In genomic region chr5:117115193-117115767, GRCm38 (mm10) we compare ENCODE assay signal across 8 mouse cellular contexts. TPM values are rescaled to one million over a fixed set of nuclear protein-coding genes. Genes with fewer than 3 reads are reported as not detected.
A peak's percentile ranks its signal among the peaks of the same experiment; 100 is the strongest.
DNase-seq lines count a peak whose midpoint lies in the region; ATAC-seq and TF ChIP-seq lines count a peak whose summit lies in the region.

No protein-coding gene starts in this region.

- CTCF ChIA-PET in Patski (lab: Charles Lee) = interaction anchor here (0.7 to 2.3 kb wide), 13 partner anchors 10 to 201 kb away, joined by 3 to 22 read pairs (median 4); partner anchors contain the start of gene Pebp1

- H3K27me3 ChIP-seq in Patski = no peaks in the 10 kb centered on the region
- no peaks in the 10 kb centered on the region for H3K27me3 ChIP-seq in kidney, embryonic 15.5 days
- no peaks in the 10 kb centered on the region for H3K27me3 ChIP-seq in stomach, postnatal 0 days (ENCODE audit: control insufficient read depth, insufficient read depth, low read length)

- H3K4me2 ChIP-seq in kidney, embryonic 15.5 days = peak overlapping the region; percentile 89
- peak overlapping the region; percentile 85 for H3K4me2 ChIP-seq in stomach, postnatal 0 days (replicated peaks; ENCODE audit: low read depth)

- H3K4me1 ChIP-seq in cortical plate, adult 2 months (ENCODE audit: control insufficient read depth, insufficient read depth, low read length) = no peaks in the 10 kb centered on the region
- peaks cover 17% of the 10 kb centered on the region for H3K4me1 ChIP-seq in kidney, embryonic 15.5 days
- no peaks in the 10 kb centered on the region for H3K4me1 ChIP-seq in stomach, postnatal 0 days (replicated peaks; ENCODE audit: control insufficient read depth, insufficient read depth)

- TF ChIP-seq POLR2A in cortical plate, adult 2 months (IDR thresholded peaks at IDR 0.05; ENCODE audit: extremely low read depth, insufficient read depth, low read length) = no peak

- ATAC-seq in Patski = peak; percentile 28
- peak; percentile 2; the same call in 1 of the 2 replicates for ATAC-seq in kidney, embryonic 15.5 days (replicated peaks; ENCODE audit: low FRiP score)
- peak; percentile 2 for ATAC-seq in stomach, postnatal 0 days (ENCODE audit: low FRiP score, low TSS enrichment)

- peaks cover 36% of the 10 kb centered on the region for H3K36me3 ChIP-seq in kidney, embryonic 15.5 days
- H3K36me3 ChIP-seq in stomach, postnatal 0 days (ENCODE audit: control insufficient read depth, insufficient read depth, low read length) = no peaks in the 10 kb centered on the region

- TF ChIP-seq CTCF in Patski (IDR thresholded peaks at IDR 0.05) = no peak
- TF ChIP-seq CTCF in cortical plate, adult 2 months (IDR thresholded peaks at IDR 0.05; ENCODE audit: extremely low read depth, insufficient read depth, low read length) = no peak
- TF ChIP-seq CTCF in stomach, postnatal 0 days (IDR thresholded peaks at IDR 0.05; ENCODE audit: low read depth) = no peak

- DNase-seq in kidney, adult 11 months = peak; percentile 50
- no peak for DNase-seq in kidney, postnatal 14 days
- no peak for DNase-seq in Patski (ENCODE audit: low read depth, low spot score)
- peak; percentile 26 to 29 for DNase-seq in gastrocnemius, postnatal 36 days
- DNase-seq in lung, postnatal 36 days = peak; percentile 38
- peak; percentile 54 for DNase-seq in stomach, postnatal 0 days (ENCODE audit: low spot score)

- no peak for TF ChIP-seq EP300 in stomach, postnatal 0 days (optimal IDR thresholded peaks at IDR 0.05)

- H3K4me3 ChIP-seq in cortical plate, adult 2 months (ENCODE audit: insufficient read depth, low read length) = peak overlapping the region; percentile 93
- peak overlapping the region; percentile 98 for H3K4me3 ChIP-seq in kidney, embryonic 15.5 days (replicated peaks)
- H3K4me3 ChIP-seq in stomach, postnatal 0 days (ENCODE audit: low read depth, low read length) = peak overlapping the region; percentile 92

- peak overlapping the region; percentile 76 for H3K9ac ChIP-seq in kidney, embryonic 15.5 days
- peak overlapping the region; percentile 94 for H3K9ac ChIP-seq in stomach, postnatal 0 days (ENCODE audit: low read length)

- POLR2A ChIA-PET in Patski (lab: Charles Lee) = interaction anchor here (0.7 to 1.0 kb wide), 3 partner anchors 45 to 172 kb away, joined by 3 to 4 read pairs (median 3); no protein-coding TSS in a partner anchor

- H3K9me3 ChIP-seq in kidney, embryonic 15.5 days (replicated peaks) = no peaks in the 10 kb centered on the region
- H3K9me3 ChIP-seq in stomach, postnatal 0 days (ENCODE audit: control insufficient read depth, low read length) = no peaks in the 10 kb centered on the region

- peak overlapping the region; percentile 60; the same call in 1 of the 2 replicates for H3K27ac ChIP-seq in cortical plate, adult 2 months (ENCODE audit: insufficient read depth, low read length)
- peak overlapping the region; percentile 87 for H3K27ac ChIP-seq in kidney, embryonic 15.5 days
- peak overlapping the region; percentile 93 for H3K27ac ChIP-seq in stomach, postnatal 0 days (replicated peaks)

- WGBS in kidney, embryonic 15.5 days = under 1% methylated on average over 43 of the region's 43 CpGs
- WGBS in stomach, postnatal 0 days = under 1% methylated on average over 39 of the region's 43 CpGs

- in situ Hi-C loops in Patski (cut with MboI; ENCODE audit: low pct_unique_long_range_greater_than_20kb) = loop anchor here (5.0 to 10.0 kb wide), 3 partner anchors 170 to 380 kb away; partner anchors contain the start of gene Pebp1

- intact Hi-C loops in gastrocnemius, postnatal 36 days (cut with DNase I) = loop anchor here (5.0 to 10.0 kb wide), 4 partner anchors 52 to 270 kb away; partner anchors contain the start of genes Pebp1 and Rfc5

RNA-seq across cellular contexts. Expression of gene Suds3, which starts 0.6 kb away (rescaled TPM):
- polyA plus RNA-seq in Patski (2021) = 113 TPM
- polyA plus RNA-seq in cortical plate, adult 2 months (2012; rRNA removed) = 110 and 129 TPM in 2 replicates
- 10 to 100 TPM; 70.7 to 72.4 TPM for total RNA-seq in gastrocnemius, postnatal 36 days (2021)
- polyA plus RNA-seq in kidney, embryonic 15.5 days (2015; fragmentation: Nextera tagmentation; extraction: Ambion mirVana) = 78.3 and 78.4 TPM in 2 replicates
- 42.2 and 46.9 TPM in 2 replicates for polyA plus RNA-seq in stomach, postnatal 0 days (2015; fragmentation: Nextera tagmentation; extraction: Ambion mirVana)

RNA-seq across cellular contexts. Expression of gene Taok3, which starts 4.6 kb away (rescaled TPM):
- 35.2 TPM for polyA plus RNA-seq in Patski (2021)
- 40.6 and 45.7 TPM in 2 replicates for polyA plus RNA-seq in cortical plate, adult 2 months (2012; rRNA removed)
- 1 to 10 TPM; 3.9 to 4.3 TPM for total RNA-seq in gastrocnemius, postnatal 36 days (2021)
- polyA plus RNA-seq in kidney, embryonic 15.5 days (2015; fragmentation: Nextera tagmentation; extraction: Ambion mirVana) = 16.8 and 17.1 TPM in 2 replicates
- polyA plus RNA-seq in stomach, postnatal 0 days (2015; fragmentation: Nextera tagmentation; extraction: Ambion mirVana) = 23.1 and 24.2 TPM in 2 replicates

Comparison
In these comparisons a context has a peak if more than half of its experiments do, and no peak if none do; other contexts are left out.
1. DNase-seq: peak in kidney, adult 11 months (single experiment), gastrocnemius, postnatal 36 days (2 of 2), lung, postnatal 36 days (single experiment) and stomach, postnatal 0 days (single experiment); none in kidney, postnatal 14 days (single experiment) and Patski (single experiment).
2. Peak in every context shown above with its lines, with median percentiles within 50 percentile points of each other: ATAC-seq, H3K27ac ChIP-seq and H3K4me3 ChIP-seq.